Mouse (Mus musculus): ENCODE data around the gene Ndufb10. TPM values are rescaled to one million over a fixed set of nuclear protein-coding genes. Genes with fewer than 3 reads are reported as not detected.

Gene Ndufb10
- total RNA-seq, 2 experiments from 2014 or later, result 400 to 516 TPM

Other genes starting within 250 kb of the Ndufb10 start
- 10 to 100 TPM; 10.8 to 12.1 TPM for gene Mlst8, start 245.4 kb downstream of the Ndufb10 start, total RNA-seq (2021)
- gene Caskin1, start 235.9 kb downstream of the Ndufb10 start, total RNA-seq (2021), result under 1 TPM; 0.56 to 0.68 TPM
- gene Traf7, start 196.5 kb downstream of the Ndufb10 start, total RNA-seq (2021), result 10 to 100 TPM; 47.2 to 60.9 TPM
- gene Rab26, start 190.3 kb downstream of the Ndufb10 start, total RNA-seq (2021), result under 1 TPM; 0.18 to 0.47 TPM
- 10 to 100 TPM; 34.6 to 49.1 TPM for gene Pkd1, start 174.6 kb downstream of the Ndufb10 start, total RNA-seq (2021)
- 10 to 100 TPM; 51.7 to 61.1 TPM for gene Tsc2, start 91.8 kb downstream of the Ndufb10 start, total RNA-seq (2021)
- gene Nthl1, start 91.8 kb downstream of the Ndufb10 start, total RNA-seq (2021), result 1 to 10 TPM; 4.3 TPM
- 10 to 100 TPM; 30.1 to 33.4 TPM for gene Slc9a3r2, start 74.2 kb downstream of the Ndufb10 start, total RNA-seq (2021)
- gene Npw, start 66.0 kb downstream of the Ndufb10 start, total RNA-seq (2021), result not detected
- gene Zfp598, start 54.8 kb downstream of the Ndufb10 start, total RNA-seq (2021), result 10 to 100 TPM; 18.0 to 21.0 TPM
- gene Syngr3, start 34.5 kb downstream of the Ndufb10 start, total RNA-seq (2021), result under 1 TPM; 0.16 to 0.52 TPM
- 10 to 100 TPM; 22.2 to 24.6 TPM for gene Gfer, start 28.3 kb downstream of the Ndufb10 start, total RNA-seq (2021)
- gene Noxo1, start 28.2 kb downstream of the Ndufb10 start, total RNA-seq (2021), result 1 to 10 TPM; 1.6 to 1.9 TPM
- gene Tbl3, start 16.8 kb downstream of the Ndufb10 start, total RNA-seq (2021), result 10 to 100 TPM; 16.7 to 19.4 TPM
- gene Rnf151, start 6.4 kb downstream of the Ndufb10 start, total RNA-seq (2021), result not detected
- 100 to 1,000 TPM; 732 to 736 TPM for gene Rps2, start 6.4 kb downstream of the Ndufb10 start, total RNA-seq (2021)
- 100 to 1,000 TPM; 593 to 752 TPM for gene Rpl3l, start 3.3 kb upstream of the Ndufb10 start, total RNA-seq (2021)
- gene Msrb1, start 12.2 kb upstream of the Ndufb10 start, total RNA-seq (2021), result 100 to 1,000 TPM; 127 to 132 TPM
- under 1 TPM in 1 of 2 experiments, not detected in 1; 0.32 TPM for gene Hs3st6, start 28.5 kb upstream of the Ndufb10 start, total RNA-seq (2021)
- not detected for gene Meiob, start 79.8 kb upstream of the Ndufb10 start, total RNA-seq (2021)
- gene Hagh, start 115.7 kb upstream of the Ndufb10 start, total RNA-seq (2021), result 10 to 100 TPM; 78.0 to 86.1 TPM
- 10 to 100 TPM; 30.7 to 33.6 TPM for gene Fahd1, start 125.9 kb upstream of the Ndufb10 start, total RNA-seq (2021)
- 1 to 10 TPM; 3.6 to 7.0 TPM for gene Igfals, start 141.5 kb upstream of the Ndufb10 start, total RNA-seq (2021)
- 10 to 100 TPM; 15.0 to 18.5 TPM for gene Nubp2, start 161.9 kb upstream of the Ndufb10 start, total RNA-seq (2021)
- gene Spsb3, start 162.2 kb upstream of the Ndufb10 start, total RNA-seq (2021), result 10 to 100 TPM; 28.2 to 30.4 TPM
- 10 to 100 TPM; 12.0 to 20.8 TPM for gene Eme2, start 170.6 kb upstream of the Ndufb10 start, total RNA-seq (2021)
- gene Mrps34, start 170.6 kb upstream of the Ndufb10 start, total RNA-seq (2021), result 100 to 1,000 TPM; 108 to 121 TPM
- 10 to 100 TPM; 13.5 to 14.7 TPM for gene Nme3, start 172.0 kb upstream of the Ndufb10 start, total RNA-seq (2021)
- gene Mapk8ip3, start 212.5 kb upstream of the Ndufb10 start, total RNA-seq (2021), result 10 to 100 TPM; 23.5 to 37.8 TPM
- gene Jpt2, start 236.2 kb upstream of the Ndufb10 start, total RNA-seq (2021), result 10 to 100 TPM; 17.2 to 24.5 TPM

Data from gastrocnemius, postnatal 10 days (tissue).